Mouse (Mus musculus) olfactory bulb, adult 2 months (tissue): ENCODE data around the gene Mcidas.

Source experiments
- CTCF ChIP-seq: fragments of 200-500 bp; IDR thresholded peaks from 2 replicates; pipeline ENCODE4 v1.5.1; 2012; ENCODE audit warnings: low read depth, mild to moderate bottlenecking, low read length, moderate library complexity; ENCODE audit not compliant: insufficient read depth
- POLR2A ChIP-seq: fragments of 200-500 bp; IDR thresholded peaks from 2 replicates; pipeline ENCODE4 v1.6.1; 2012; ENCODE audit warnings: mild to moderate bottlenecking, low read depth, low read length, moderate library complexity; ENCODE audit not compliant: insufficient read depth

- no peak for TF ChIP-seq CTCF
- no peak for TF ChIP-seq POLR2A
Measured at GRCm38 (mm10) chr13:112990346-112990745, 3.3 kb upstream of the Mcidas start.
